Mouse (Mus musculus): ENCODE data around the gene Kdm8.

DNA sequence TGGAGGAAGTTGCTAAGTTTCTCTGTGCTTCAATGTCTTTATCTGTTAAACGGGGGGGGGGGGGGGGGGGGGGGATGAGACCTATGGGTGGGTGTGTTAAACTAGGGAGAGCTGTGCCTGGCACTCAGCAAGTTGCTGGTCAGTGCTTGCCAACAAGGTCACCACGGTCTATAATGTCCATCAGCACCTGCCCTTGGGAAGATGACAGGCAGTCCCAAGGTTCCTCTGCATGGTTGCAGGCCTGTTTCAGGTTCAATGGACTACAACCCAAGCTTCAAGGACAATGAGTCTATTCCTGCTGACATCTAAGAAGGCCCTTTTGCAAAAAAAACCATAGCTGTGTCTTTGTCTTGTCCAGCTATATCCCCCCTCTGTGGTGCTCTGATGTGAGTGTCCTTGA, 22.6 kb upstream of the Kdm8 start:
- no peak for TF ChIP-seq CTCF (IDR thresholded peaks at IDR 0.05)
- no peak for TF ChIP-seq POLR2A (IDR thresholded peaks at IDR 0.05; ENCODE audit: insufficient read depth, low read depth, low read length)
- no peak for TF ChIP-seq EP300 (IDR thresholded peaks at IDR 0.05; ENCODE audit: insufficient read depth, low read depth, low read length)
